Mouse (Mus musculus) kidney, postnatal 0 days (tissue): ENCODE measurements at regions not wholly inside any gene's neighbourhood (a gene's known extent, or its start where the extent isn't known, plus 50 kb on each side); places are given as distances from the start of the nearest gene placed in this dataset.

Experiments used
- ATAC-seq: fragments of 200-750 bp; cut with Nextera tagmentation; replicated peaks from 2 replicates; pipeline ENCODE4 v1.8.0; 2017; ENCODE audit warnings: low read depth, moderate number of reproducible peaks, moderate TSS enrichment, moderate library complexity; ENCODE audit not compliant: low FRiP score
- DNase-seq: peaks from one replicate; pipeline ENCODE4 v3.0.0-alpha.2; 2016; ENCODE audit warnings: low spot score
- H3K27ac ChIP-seq: fragments of 300-500 bp; sonication (generic); 2 replicates; pipeline ENCODE4 v1.5.1; 2014; ENCODE audit warnings: mild to moderate bottlenecking
- H3K27me3 ChIP-seq: fragments of 300-500 bp; sonication (generic); 2 replicates; pipeline ENCODE4 v1.6.1; 2014; ENCODE audit warnings: low read length, mixed read lengths; ENCODE audit not compliant: insufficient read depth
- H3K36me3 ChIP-seq: fragments of 300-500 bp; sonication (generic); 2 replicates; pipeline ENCODE4 v1.6.1; 2014; ENCODE audit warnings: low read length, mixed read lengths; ENCODE audit not compliant: insufficient read depth
- H3K4me1 ChIP-seq: fragments of 300-500 bp; sonication (generic); replicated peaks from 2 replicates; pipeline ENCODE4 v1.6.1; 2014; ENCODE audit warnings: antibody characterized with exemption, low read length, mixed read lengths; ENCODE audit not compliant: insufficient read depth
- H3K4me2 ChIP-seq: fragments of 300-500 bp; sonication (generic); 2 replicates; pipeline ENCODE4 v1.6.1; 2014; ENCODE audit warnings: mild to moderate bottlenecking, low read length, moderate library complexity, mixed read lengths
- H3K4me3 ChIP-seq: fragments of 300-500 bp; sonication (generic); replicated peaks from 2 replicates; pipeline ENCODE4 v1.5.1; 2014; ENCODE audit warnings: low read depth, low read length
- H3K9ac ChIP-seq: fragments of 300-500 bp; sonication (generic); 2 replicates; pipeline ENCODE4 v1.6.1; 2014; ENCODE audit warnings: low read depth, low read length
- H3K9me3 ChIP-seq: fragments of 300-500 bp; sonication (generic); replicated peaks from 2 replicates; pipeline ENCODE4 v1.6.1; 2016; ENCODE audit warnings: low read length, inconsistent platforms, mixed read lengths
- CTCF ChIP-seq: IDR thresholded peaks from 2 replicates; pipeline ENCODE4 v1.5.1; 2016; ENCODE audit warnings: antibody characterized with exemption, low read depth, mild to moderate bottlenecking, moderate library complexity
- WGBS: fragments of 180-500 bp; shearing (Covaris S2); extraction: QIAGEN DNeasy Blood & Tissue Kit; methylation state at CpG from one replicate; pipeline ENCODE4 v1.1.7; 2014; 5-methylcytosine and 5-hydroxymethylcytosine counted together

DNA sequence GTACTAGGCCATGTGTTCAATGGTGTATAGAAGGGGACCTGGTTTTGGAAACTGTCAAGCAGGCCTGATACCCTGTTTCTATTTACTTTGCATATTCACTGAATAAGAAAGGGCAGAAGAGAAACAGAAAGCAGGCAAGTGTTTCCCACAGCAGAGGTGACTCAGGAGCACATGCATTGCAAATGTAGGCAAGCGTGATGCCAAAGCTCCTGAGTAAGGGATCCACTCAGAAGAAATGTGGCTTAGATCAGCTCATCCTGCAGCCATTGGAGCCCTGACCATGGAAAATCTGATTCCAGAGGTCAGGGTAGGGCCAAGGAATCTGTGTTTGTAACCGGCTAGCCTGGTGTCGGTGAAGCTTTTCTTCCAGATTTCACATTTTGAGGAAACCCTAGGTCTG lies 69.3 kb upstream of the Igfbp3 start:
- peaks cover 5% of the 10 kb centered on the region; the same call in 1 of the 2 replicates for H3K4me1 ChIP-seq
- no peaks in the 10 kb centered on the region for H3K36me3 ChIP-seq
- no peak overlapping the region for H3K4me3 ChIP-seq
- no peak overlapping the region for H3K27ac ChIP-seq
- no peak overlapping the region for H3K9ac ChIP-seq
- WGBS, result 89% methylated on average over 3 of the region's 3 CpGs
- no peaks in the 10 kb centered on the region for H3K27me3 ChIP-seq
- TF ChIP-seq CTCF, result no peak
- H3K4me2 ChIP-seq, result no peak overlapping the region
- no peak for DNase-seq
- no peaks in the 10 kb centered on the region for H3K9me3 ChIP-seq
- ATAC-seq, result no peak

DNA sequence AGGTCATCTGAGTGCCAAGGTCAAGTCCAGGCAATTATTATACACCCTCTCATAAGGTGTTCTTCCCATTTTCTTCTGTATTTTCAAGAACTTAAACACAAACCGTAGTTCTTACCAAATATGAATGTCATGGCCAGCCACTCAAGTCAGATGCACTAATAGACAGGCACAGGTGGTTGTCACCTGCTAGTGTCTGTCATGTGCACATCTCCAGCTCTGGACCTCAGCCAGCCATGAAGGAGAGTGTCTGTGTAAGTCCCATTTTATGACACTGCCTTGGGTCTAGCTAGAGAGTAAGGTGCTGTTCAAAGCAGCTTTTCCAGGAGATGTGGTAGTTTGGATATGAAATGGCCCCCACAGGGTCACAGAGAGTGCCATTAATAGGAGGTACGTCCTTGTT lies 68.5 kb upstream of the Igfbp3 start:
- H3K36me3 ChIP-seq, result no peaks in the 10 kb centered on the region
- H3K4me3 ChIP-seq, result no peak overlapping the region
- H3K4me2 ChIP-seq, result no peak overlapping the region
- H3K27me3 ChIP-seq, result no peaks in the 10 kb centered on the region
- WGBS, result 85% methylated on average over 2 of the region's 2 CpGs
- ATAC-seq (no peak), DNase-seq (no peak)
- H3K4me1 ChIP-seq, result peaks cover 5% of the 10 kb centered on the region; the same call in 1 of the 2 replicates
- H3K9ac ChIP-seq, result no peak overlapping the region
- no peak overlapping the region for H3K27ac ChIP-seq
- TF ChIP-seq CTCF, result no peak
- no peaks in the 10 kb centered on the region for H3K9me3 ChIP-seq

DNA sequence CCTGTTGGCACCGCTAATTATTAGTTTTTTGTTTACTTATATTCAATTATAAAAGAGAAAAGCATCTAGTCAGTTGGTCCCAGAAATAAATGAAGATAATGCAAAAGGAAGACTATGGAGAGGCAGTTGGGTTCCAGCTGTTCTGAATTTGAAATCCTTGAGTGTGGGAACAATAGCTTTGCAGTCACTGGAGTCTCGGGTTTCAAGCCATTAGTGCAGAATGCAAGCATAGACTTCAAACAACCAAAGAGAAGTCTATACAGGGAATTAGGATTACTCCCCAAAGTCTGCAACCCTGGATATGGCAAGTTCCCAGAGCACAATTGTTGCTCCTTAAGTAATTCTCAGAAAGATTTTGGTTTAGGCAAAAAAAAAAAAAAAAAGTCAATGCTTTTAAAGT lies 67.9 kb upstream of the Igfbp3 start:
- H3K9ac ChIP-seq, result no peak overlapping the region
- no peaks in the 10 kb centered on the region for H3K9me3 ChIP-seq
- H3K4me2 ChIP-seq, result no peak overlapping the region
- H3K36me3 ChIP-seq, result no peaks in the 10 kb centered on the region
- H3K4me3 ChIP-seq, result no peak overlapping the region
- no peaks in the 10 kb centered on the region for H3K27me3 ChIP-seq
- no peak for TF ChIP-seq CTCF
- WGBS, result 34% methylated on average over 2 of the region's 2 CpGs
- H3K27ac ChIP-seq, result no peak overlapping the region
- H3K4me1 ChIP-seq, result peaks cover 5% of the 10 kb centered on the region; the same call in 1 of the 2 replicates
- no peak for DNase-seq
- no peak for ATAC-seq

DNA sequence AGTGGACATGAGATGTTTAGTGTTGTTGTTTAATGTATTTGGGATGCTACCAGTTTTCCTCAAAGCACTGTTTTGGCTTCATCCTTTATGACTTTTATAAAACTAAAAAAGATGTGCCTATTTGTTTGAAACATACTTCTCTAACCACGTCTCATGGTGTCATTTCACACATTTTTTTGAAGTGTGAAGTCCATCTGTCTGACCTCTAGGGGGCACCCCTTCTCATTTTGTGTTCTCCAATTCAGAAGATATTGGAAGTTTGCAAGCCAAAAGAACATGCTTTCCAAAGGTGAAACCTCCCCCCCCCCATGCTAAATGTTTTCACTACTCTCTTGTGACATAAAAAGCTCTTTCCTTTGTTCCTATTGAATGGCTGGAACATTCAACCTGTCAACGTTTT lies 66.2 kb upstream of the Igfbp3 start:
- no peak for DNase-seq
- Histone ChIP-seq H3K9ac (no peak overlapping the region), H3K36me3 (no peaks in the 10 kb centered on the region), H3K4me1 (no peaks in the 10 kb centered on the region), H3K27ac (no peak overlapping the region), H3K27me3 (no peaks in the 10 kb centered on the region), H3K9me3 (no peaks in the 10 kb centered on the region), H3K4me2 (no peak overlapping the region), H3K4me3 (no peak overlapping the region)
- no peak for ATAC-seq
- WGBS, result 72% methylated on average over 2 of the region's 2 CpGs
- peak; percentile 46; the same call in 1 of the 2 replicates for TF ChIP-seq CTCF

DNA sequence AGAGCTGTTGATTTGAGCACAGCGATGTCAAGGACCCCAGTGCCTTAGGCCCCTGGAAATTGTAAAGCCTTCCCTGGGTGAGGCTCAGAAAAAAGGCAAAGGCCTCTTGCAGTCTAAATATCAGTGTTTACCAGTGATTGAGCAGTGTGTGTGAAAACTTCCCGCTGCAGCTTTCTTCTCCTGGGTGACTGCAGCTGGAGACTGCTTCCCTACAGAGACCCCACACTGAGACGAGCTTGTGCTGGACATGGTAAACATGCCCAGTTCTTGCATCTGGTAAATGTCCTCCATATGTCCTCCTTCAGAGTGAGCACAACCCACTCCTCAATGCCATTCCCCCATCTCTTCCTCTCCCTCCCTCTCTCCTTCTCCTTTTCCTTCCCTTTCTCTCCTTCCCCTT lies 58.8 kb upstream of the Igfbp3 start:
- Histone ChIP-seq H3K9me3 (no peaks in the 10 kb centered on the region), H3K27ac (no peak overlapping the region), H3K36me3 (no peaks in the 10 kb centered on the region), H3K27me3 (no peaks in the 10 kb centered on the region), H3K9ac (no peak overlapping the region), H3K4me1 (no peaks in the 10 kb centered on the region), H3K4me2 (no peak overlapping the region), H3K4me3 (no peak overlapping the region)
- WGBS, result 60% methylated on average over 3 of the region's 3 CpGs
- ATAC-seq, result no peak
- DNase-seq, result no peak
- TF ChIP-seq CTCF, result no peak

DNA sequence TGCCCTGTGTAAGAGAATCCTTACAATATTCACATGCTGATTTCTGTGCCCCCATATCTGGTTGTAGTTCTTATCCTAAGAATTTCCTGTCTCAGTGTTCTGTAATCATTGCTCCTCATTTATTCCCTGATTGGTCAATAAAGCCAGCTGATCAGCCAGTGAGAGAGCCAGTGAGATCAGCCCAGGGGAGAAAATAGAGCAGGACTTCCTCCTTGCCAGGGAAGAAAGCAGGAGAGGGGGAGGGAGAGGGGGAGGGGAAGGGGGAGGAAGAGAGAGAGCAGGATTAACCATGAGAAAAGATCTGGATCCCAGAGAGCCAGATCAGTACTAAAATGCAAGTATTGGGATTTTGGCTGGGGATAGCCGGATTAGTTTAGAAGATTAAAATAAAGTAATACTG lies 57.2 kb upstream of the Igfbp3 start:
- H3K9me3 ChIP-seq, result no peaks in the 10 kb centered on the region

DNA sequence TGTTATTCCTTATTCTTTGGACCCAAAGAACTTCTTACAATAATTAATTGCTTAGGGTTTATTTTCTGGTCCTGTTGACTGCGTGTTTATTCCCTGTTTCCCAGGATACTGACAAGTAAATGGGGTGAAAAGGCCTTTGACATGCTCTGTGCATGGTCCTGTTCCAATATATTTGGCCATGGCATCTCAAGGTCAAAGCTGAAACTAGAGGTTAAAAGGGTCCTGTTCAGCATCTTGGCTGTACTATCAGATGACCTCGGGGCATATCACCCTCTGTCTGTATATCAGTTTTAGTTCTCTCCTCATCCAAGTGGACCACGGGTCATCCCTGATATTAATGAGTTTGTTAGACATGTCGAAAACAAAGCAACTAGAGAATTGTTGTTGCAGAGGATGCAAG lies 50.2 kb upstream of the Igfbp3 start:
- H3K9ac ChIP-seq, result no peak overlapping the region
- H3K27me3 ChIP-seq, result no peaks in the 10 kb centered on the region
- no peaks in the 10 kb centered on the region for H3K9me3 ChIP-seq
- no peak for TF ChIP-seq CTCF
- 47% methylated on average over 4 of the region's 4 CpGs for WGBS
- DNase-seq (peak; percentile 32), ATAC-seq (no peak)
- no peak overlapping the region for H3K27ac ChIP-seq
- no peak overlapping the region for H3K4me3 ChIP-seq
- no peaks in the 10 kb centered on the region for H3K36me3 ChIP-seq
- H3K4me1 ChIP-seq, result no peaks in the 10 kb centered on the region
- no peak overlapping the region for H3K4me2 ChIP-seq

More for the DNA sequence above, 57.2 kb upstream of the Igfbp3 start:
- no peak for TF ChIP-seq CTCF
- no peaks in the 10 kb centered on the region for H3K27me3 ChIP-seq
- no peak overlapping the region for H3K27ac ChIP-seq
- 92% methylated on average over 1 of the region's 1 CpGs for WGBS
- no peak for DNase-seq
- no peak for ATAC-seq
- no peak overlapping the region for H3K4me2 ChIP-seq
- no peaks in the 10 kb centered on the region for H3K36me3 ChIP-seq
- no peak overlapping the region for H3K9ac ChIP-seq
- H3K4me1 ChIP-seq, result no peaks in the 10 kb centered on the region
- no peak overlapping the region for H3K4me3 ChIP-seq
